Mouse (Mus musculus): ENCODE data around the gene Gid8.
"Not testable (repeated sequence)": the region's sequence is repeated elsewhere in the genome, so short reads cannot be mapped to it uniquely, and the experiment has no call there.

Gid8 gene

GRCm38 (mm10) chr2:180710276-180711155, 599 bp downstream of the Gid8 start:
- DNase-seq: no peak

GRCm38 (mm10) chr2:180711527-180711926, 1.6 kb downstream of the Gid8 start:
- no peak for DNase-seq

- DNase-seq: no peak
These were observed 2.2 kb downstream of the Gid8 start for GRCm38 (mm10) chr2:180712037-180712689.

GRCm38 (mm10) chr2:180722748-180723147, 12.8 kb downstream of the Gid8 start:
- not testable (repeated sequence) for DNase-seq

GRCm38 (mm10) chr2:180723865-180724264, 13.9 kb downstream of the Gid8 start:
- DNase-seq: no peak

GRCm38 (mm10) chr2:180724585-180725413, 14.9 kb downstream of the Gid8 start, which contains the start of gene Slc17a9:
Gene Slc17a9, plus strand, starts transcription at chr2:180725263.
- peak; percentile 42 for DNase-seq

GRCm38 (mm10) chr2:180725414-180725778, 15.5 kb downstream of the Gid8 start:
- no peak for DNase-seq

GRCm38 (mm10) chr2:180725856-180726629, 16.1 kb downstream of the Gid8 start:
- no peak for DNase-seq

GRCm38 (mm10) chr2:180726658-180727442, 16.9 kb downstream of the Gid8 start:
- peak; percentile 49 for DNase-seq

- no peak for DNase-seq
These were observed 17.7 kb downstream of the Gid8 start for GRCm38 (mm10) chr2:180727613-180728021.

GRCm38 (mm10) chr2:180731036-180731435, 21.1 kb downstream of the Gid8 start:
- DNase-seq: no peak

GRCm38 (mm10) chr2:180731984-180732383, 22.1 kb downstream of the Gid8 start:
- no peak for DNase-seq

GRCm38 (mm10) chr2:180735232-180735631, 25.3 kb downstream of the Gid8 start:
- no peak for DNase-seq

- no peak for DNase-seq
These were observed 28.1 kb downstream of the Gid8 start for GRCm38 (mm10) chr2:180737984-180738383.

- DNase-seq: no peak
These were observed 30.4 kb downstream of the Gid8 start for GRCm38 (mm10) chr2:180740349-180740748.

- DNase-seq: no peak
These were observed 31.5 kb downstream of the Gid8 start for GRCm38 (mm10) chr2:180741421-180741820.

GRCm38 (mm10) chr2:180742820-180743219, 32.9 kb downstream of the Gid8 start:
- no peak for DNase-seq

- no peak for DNase-seq
These were observed 33.4 kb downstream of the Gid8 start for GRCm38 (mm10) chr2:180743321-180743720.

GRCm38 (mm10) chr2:180745248-180745927, 35.5 kb downstream of the Gid8 start:
- peak; percentile 69 for DNase-seq

GRCm38 (mm10) chr2:180746569-180747192, 36.8 kb downstream of the Gid8 start:
- DNase-seq: no peak

Data from layer of hippocampus, adult 9-11 months (tissue).